Mouse (Mus musculus) neural tube, postnatal 0 days (tissue): ENCODE measurements around the gene AU021092. TPM values are rescaled to one million over a fixed set of nuclear protein-coding genes. Genes with fewer than 3 reads are reported as not detected.

Source experiments
- microRNA-seq: library from miRNA; unstranded; fragments of <30 nt; microRNA quantifications from one replicate; pipeline ENCODE4, GENCODE M21; 2016
- polyA plus RNA-seq: library from polyadenylated mRNA; unstranded; fragments of >200 nt; fragmentation: Nextera tagmentation; extraction: Ambion mirVana; gene quantifications from 2 replicates; pipeline ENCODE4 v1.2.1, GENCODE M21; 2015

The AU021092 gene
- 10.0 and 13.9 TPM in 2 replicates for polyA plus RNA-seq

GRCm38 (mm10) chr16:5222140-5222539, at the start of gene AU021092:
Gene AU021092, minus strand, starts transcription at chr16:5222299.

GRCm38 (mm10) chr16:5255779-5256496, 33.8 kb upstream of the AU021092 start, which contains the start of gene Eef2kmt:
Gene Eef2kmt, minus strand, starts transcription at chr16:5255983.

GRCm38 (mm10) chr16:5233418-5234313, 11.6 kb upstream of the AU021092 start, which contains the start of gene Alg1:
Gene Alg1, plus strand, starts transcription at chr16:5233621.

GRCm38 (mm10) chr16:5203668-5204433, 18.2 kb downstream of the AU021092 start, which contains the start of gene Nagpa:
Gene Nagpa, minus strand, starts transcription at chr16:5204012.

Small RNA genes lying within 50 kb of the gene (microRNA-seq; reads per million reads assigned to microRNA genes)
- gene Gm23689 (not detected), gene Gm26095 (not detected), gene Mir6364 (not detected)

Other genes with a start within 250 kb of the AU021092 start
- gene Sept12, start 224.4 kb downstream of the AU021092 start, polyA plus RNA-seq: not detected in 2 replicates
- gene Smim22, start 215.0 kb downstream of the AU021092 start, polyA plus RNA-seq: not detected in 2 replicates
- 150 and 178 TPM in 2 replicates for gene Rogdi, start 208.7 kb downstream of the AU021092 start, polyA plus RNA-seq
- 117 and 125 TPM in 2 replicates for gene Glyr1, start 172.4 kb downstream of the AU021092 start, polyA plus RNA-seq
- 8.8 and 9.1 TPM in 2 replicates for gene Ubn1, start 172.2 kb downstream of the AU021092 start, polyA plus RNA-seq
- gene Ppl, start 89.9 kb downstream of the AU021092 start, polyA plus RNA-seq: 0.09 and 0.15 TPM in 2 replicates
- gene Sec14l5, start 75.2 kb downstream of the AU021092 start, polyA plus RNA-seq: 0.25 and 0.27 TPM in 2 replicates
- 8.3 and 12.6 TPM in 2 replicates for gene Nagpa, start 18.3 kb downstream of the AU021092 start, polyA plus RNA-seq
- 44.7 and 47.3 TPM in 2 replicates for gene Alg1, start 11.3 kb upstream of the AU021092 start, polyA plus RNA-seq
- gene Eef2kmt, start 33.7 kb upstream of the AU021092 start, polyA plus RNA-seq: 8.3 and 10.5 TPM in 2 replicates